Mouse (Mus musculus) Patski (cell line): ENCODE measurements around the gene Gna13. TPM values are rescaled to one million over a fixed set of nuclear protein-coding genes. Genes with fewer than 3 reads are reported as not detected.
A peak's percentile ranks its signal among the peaks of the same experiment; 100 is the strongest.

Experiments
- ATAC-seq: fragments of 100-300 bp; one replicate; pipeline ENCODE4 v1.8.0; 2021
- CTCF ChIA-PET: fragments of 350-600 bp; sonication (Branson Sonifier 250); formaldehyde crosslinking; loops from one replicate; lab custom pipeline; 2022; ENCODE audit warnings: inconsistent platforms; lab: Charles Lee
- POLR2A ChIA-PET: fragments of 350-600 bp; sonication (Branson Sonifier 250); formaldehyde crosslinking; loops from one replicate; lab custom pipeline; 2022; ENCODE audit warnings: antibody characterized with exemption, inconsistent platforms; lab: Charles Lee
- DNase-seq: peaks from one replicate; pipeline ENCODE4 v3.0.0-alpha.2; 2011; ENCODE audit warnings: low read depth, low spot score
- H3K27me3 ChIP-seq: fragments of 371-371 bp; one replicate; pipeline ENCODE4 v1.5.1; 2021
- CTCF ChIP-seq: fragments of 100-300 bp; IDR thresholded peaks from one replicate; pipeline ENCODE4 v1.5.1; 2021
- in situ Hi-C: fragments of 300-500 bp; cut with MboI; formaldehyde crosslinking; loops from 3 replicates; pipeline ENCODE4 v1.11.1; 2018; ENCODE audit warnings: low pct_unique_long_range_greater_than_20kb, mixed read lengths
- polyA plus RNA-seq: library from polyadenylated mRNA; unstranded; gene quantifications from one replicate; pipeline ENCODE4 v1.2.3, GENCODE M21; 2021

Gene Gna13
- polyA plus RNA-seq, 1 experiment from 2014 or later = 50.4 TPM

- ChIA-PET CTCF (interaction anchor here (0.9 kb wide), 2 partner anchors 16 to 35 kb away, joined by 4 to 10 read pairs; no protein-coding TSS in a partner anchor), POLR2A (interaction anchor here (0.6 to 0.7 kb wide), 4 partner anchors 10 to 1613 kb away, joined by 3 to 5 read pairs (median 4); no protein-coding TSS in a partner anchor)
- peak; percentile 66 for ATAC-seq
- no peak for TF ChIP-seq CTCF
- in situ Hi-C loops = no loop called here
- no peaks in the 10 kb centered on the region for H3K27me3 ChIP-seq
- no peak for DNase-seq
These were observed 15.2 kb upstream of the Gna13 start for GRCm38 (mm10) chr11:109347242-109347959.

DNA sequence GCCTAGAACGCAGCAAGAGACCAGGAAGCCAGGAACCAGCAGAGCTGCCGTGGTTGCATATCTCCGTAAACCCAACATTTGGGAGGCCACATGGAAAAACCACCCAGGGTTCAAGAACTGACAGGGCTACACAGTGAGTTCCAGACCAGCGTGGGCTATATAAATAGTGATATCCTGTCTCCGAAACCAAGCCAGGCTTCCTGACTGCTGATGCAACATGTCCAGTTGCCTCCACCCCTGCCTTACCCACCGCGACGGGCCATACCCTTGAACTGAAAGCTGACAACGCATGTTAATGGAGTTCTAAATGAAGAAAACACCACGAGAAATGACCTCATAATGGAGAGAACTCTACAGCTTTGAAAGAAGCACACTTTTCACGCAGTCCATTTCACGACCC lies 14.2 kb upstream of the Gna13 start:
- CTCF ChIA-PET = no interaction called here
- in situ Hi-C loops = no loop called here
- DNase-seq (no peak), ATAC-seq (no peak)
- TF ChIP-seq CTCF = no peak
- no peaks in the 10 kb centered on the region for H3K27me3 ChIP-seq
- POLR2A ChIA-PET = interaction anchor here (0.6 kb wide), 1 partner anchor 39 kb away, joined by 3 read pairs; no protein-coding TSS in a partner anchor

GRCm38 (mm10) chr11:109349652-109350316 lies 12.8 kb upstream of the Gna13 start:
- in situ Hi-C loops = no loop called here
- POLR2A ChIA-PET = interaction anchor here (1.2 kb wide), 1 partner anchor 18 kb away, joined by 3 read pairs; no protein-coding TSS in a partner anchor
- ATAC-seq = no peak
- no peak for DNase-seq
- H3K27me3 ChIP-seq = no peaks in the 10 kb centered on the region
- CTCF ChIA-PET = no interaction called here
- TF ChIP-seq CTCF = no peak

DNA sequence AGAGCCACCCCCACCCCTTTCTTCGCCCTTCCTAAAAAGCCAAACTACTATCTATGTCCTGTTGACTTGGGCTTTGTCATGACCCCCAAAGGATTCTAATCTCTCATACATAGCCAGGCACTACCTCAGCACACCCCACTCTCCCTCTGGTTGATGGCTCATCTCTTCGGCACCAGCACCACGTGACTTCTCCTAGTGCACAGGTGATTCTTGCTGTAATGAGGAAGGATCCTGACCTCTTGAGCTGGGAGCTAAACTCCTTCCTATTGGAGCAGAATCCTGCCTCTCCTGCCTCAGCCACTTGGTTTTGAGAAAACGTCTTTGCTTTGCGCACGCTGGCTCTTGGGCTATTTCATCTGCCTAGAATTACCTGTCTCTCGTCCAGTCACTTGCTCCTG lies 12.3 kb upstream of the Gna13 start:
- TF ChIP-seq CTCF = no peak
- ATAC-seq = no peak
- in situ Hi-C loops = no loop called here
- no peak for DNase-seq
- ChIA-PET CTCF (no interaction called here), POLR2A (interaction anchor here (1.2 kb wide), 1 partner anchor 18 kb away, joined by 3 read pairs; no protein-coding TSS in a partner anchor)
- no peaks in the 10 kb centered on the region for H3K27me3 ChIP-seq

GRCm38 (mm10) chr11:109351489-109351888 lies 11.1 kb upstream of the Gna13 start:
- ChIA-PET CTCF (no interaction called here), POLR2A (interaction anchor here (0.5 kb wide), 1 partner anchor 24 kb away, joined by 3 read pairs; no protein-coding TSS in a partner anchor)
- DNase-seq = no peak
- ATAC-seq = no peak
- H3K27me3 ChIP-seq = no peaks in the 10 kb centered on the region
- in situ Hi-C loops = no loop called here
- TF ChIP-seq CTCF = no peak

DNA sequence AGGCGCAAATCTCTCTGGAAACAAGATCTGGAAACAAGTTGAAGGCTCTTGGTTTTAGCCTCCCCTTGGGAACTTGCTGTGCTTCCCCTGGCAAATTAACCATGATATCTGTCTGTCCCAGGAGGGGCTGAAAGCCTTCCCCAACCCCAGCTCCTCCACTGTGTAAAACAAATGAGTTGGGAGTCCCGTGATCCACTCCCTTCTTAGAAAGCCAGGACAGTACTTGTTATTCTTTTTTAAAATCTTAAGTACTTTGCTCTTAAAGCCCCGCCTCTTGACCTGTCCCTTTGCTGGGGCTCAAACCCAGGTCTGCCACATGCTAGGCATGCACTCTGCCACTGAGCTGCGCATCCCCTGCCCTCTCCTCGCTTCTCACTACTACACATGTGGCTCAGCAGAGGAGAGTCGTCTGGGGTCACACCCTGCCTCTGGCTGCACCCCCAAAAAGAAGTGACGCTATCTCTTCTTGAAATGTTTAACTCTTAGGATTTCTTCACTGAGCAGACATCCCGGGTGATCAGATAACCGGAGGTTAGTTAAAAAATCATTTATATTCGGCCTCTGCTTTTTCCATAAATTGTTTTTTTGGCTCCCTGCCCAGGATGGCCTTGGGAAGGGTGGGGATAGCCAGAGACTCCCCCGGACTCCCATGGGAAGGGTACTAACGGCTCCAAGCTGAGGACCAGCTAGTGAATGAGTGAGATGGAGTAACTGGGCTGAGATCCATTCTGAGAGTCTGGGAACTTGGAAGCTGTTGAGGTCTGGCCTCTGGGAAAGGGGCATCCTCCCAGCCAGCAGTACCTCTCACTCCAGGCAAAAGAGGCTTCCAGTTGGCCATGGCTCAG lies 9.0 kb upstream of the Gna13 start:
- CTCF ChIA-PET = no interaction called here
- ATAC-seq (no peak), DNase-seq (no peak)
- H3K27me3 ChIP-seq = no peaks in the 10 kb centered on the region
- in situ Hi-C loops = no loop called here
- TF ChIP-seq CTCF = no peak
- POLR2A ChIA-PET = no interaction called here

GRCm38 (mm10) chr11:109354236-109354613 lies 8.4 kb upstream of the Gna13 start:
- POLR2A ChIA-PET = no interaction called here
- H3K27me3 ChIP-seq = no peaks in the 10 kb centered on the region
- DNase-seq (no peak), ATAC-seq (no peak)
- CTCF ChIA-PET = no interaction called here
- TF ChIP-seq CTCF = no peak
- in situ Hi-C loops = no loop called here

DNA sequence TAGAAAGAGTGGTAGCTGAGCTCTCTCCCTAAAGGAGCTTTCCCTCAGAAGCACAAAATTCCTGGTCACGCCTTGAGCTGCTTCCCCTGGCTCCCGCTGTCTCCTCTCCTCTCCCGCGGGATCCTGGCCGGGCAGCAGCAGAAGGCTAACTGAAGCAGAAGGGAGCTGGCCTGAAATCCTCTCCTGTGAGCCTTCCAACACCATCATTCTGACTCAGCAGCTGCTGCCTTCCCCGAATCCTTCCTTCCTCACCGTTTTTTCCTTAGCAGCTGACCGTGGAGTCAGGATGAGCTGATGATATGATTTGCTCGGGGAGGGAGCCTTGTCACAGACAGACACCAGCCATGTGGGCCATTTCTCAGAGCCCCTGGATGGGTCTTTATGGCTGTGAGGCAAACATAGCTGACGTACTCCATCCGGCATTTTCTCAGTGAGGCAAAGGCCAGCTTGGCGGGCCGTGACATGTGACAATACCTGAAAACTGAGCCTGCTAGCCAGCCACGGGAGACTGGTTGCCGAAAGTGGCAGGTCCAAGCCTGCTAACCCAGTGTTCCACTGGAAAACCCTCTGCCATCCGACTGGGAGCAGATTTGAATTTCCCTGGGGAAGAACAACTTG lies 6.8 kb upstream of the Gna13 start:
- ChIA-PET POLR2A (no interaction called here), CTCF (no interaction called here)
- TF ChIP-seq CTCF = no peak
- ATAC-seq (peak; percentile 22), DNase-seq (no peak)
- in situ Hi-C loops = no loop called here
- H3K27me3 ChIP-seq = no peaks in the 10 kb centered on the region

GRCm38 (mm10) chr11:109357171-109357570 lies 5.5 kb upstream of the Gna13 start:
- POLR2A ChIA-PET = interaction anchor here (0.8 kb wide), 1 partner anchor 10 kb away, joined by 4 read pairs; no protein-coding TSS in a partner anchor
- in situ Hi-C loops = no loop called here
- TF ChIP-seq CTCF = no peak
- ATAC-seq (no peak), DNase-seq (no peak)
- no peaks in the 10 kb centered on the region for H3K27me3 ChIP-seq
- CTCF ChIA-PET = interaction anchor here (1.2 kb wide), 1 partner anchor 47 kb away, joined by 3 read pairs; no protein-coding TSS in a partner anchor

- ATAC-seq (no peak), DNase-seq (no peak)
- H3K27me3 ChIP-seq = no peaks in the 10 kb centered on the region
- ChIA-PET CTCF (interaction anchor here (1.2 to 3.3 kb wide), 2 partner anchors 14 to 27 kb away, joined by 4 to 12 read pairs; no protein-coding TSS in a partner anchor), POLR2A (no interaction called here)
- in situ Hi-C loops = no loop called here
- no peak for TF ChIP-seq CTCF
These were observed 4.1 kb upstream of the Gna13 start for GRCm38 (mm10) chr11:109358549-109358948.
